Mouse (Mus musculus): Measurements from ENCODE around the gene Pik3r6. TPM values are rescaled to one million over a fixed set of nuclear protein-coding genes. Genes with fewer than 3 reads are reported as not detected.

Gene Pik3r6
- total RNA-seq, 4 experiments from 2014 or later: 0.58 to 1.2 (median 0.74) TPM

GRCm38 (mm10) chr11:68580566-68580965 lies 77.7 kb downstream of the Pik3r6 start:
- DNase-seq (ENCODE audit: low spot score in 2 of 2): no peak

- no peak for DNase-seq (ENCODE audit: low spot score in 2 of 2)
These were observed 80.4 kb downstream of the Pik3r6 start for GRCm38 (mm10) chr11:68583225-68583624.

GRCm38 (mm10) chr11:68583906-68584480 lies 81.2 kb downstream of the Pik3r6 start:
- DNase-seq (ENCODE audit: low spot score in 2 of 2): no peak

- DNase-seq (ENCODE audit: low spot score in 2 of 2): no peak
These were observed 83.1 kb downstream of the Pik3r6 start for GRCm38 (mm10) chr11:68585890-68586289.

- DNase-seq (ENCODE audit: low spot score in 2 of 2): no peak
These were observed 83.9 kb downstream of the Pik3r6 start, which contains the start of gene Ccdc42 for GRCm38 (mm10) chr11:68586721-68587120. Gene Ccdc42 (plus strand): TSS chr11:68587021.

- DNase-seq (ENCODE audit: low spot score in 2 of 2): peak; percentile 63 to 72
These were observed 86.4 kb downstream of the Pik3r6 start for GRCm38 (mm10) chr11:68589055-68589809.

- no peak for DNase-seq (ENCODE audit: low spot score in 2 of 2)
These were observed 88.9 kb downstream of the Pik3r6 start for GRCm38 (mm10) chr11:68591708-68592107.

GRCm38 (mm10) chr11:68593247-68593646 lies 90.4 kb downstream of the Pik3r6 start:
- DNase-seq (ENCODE audit: low spot score in 2 of 2): no peak

- no peak for DNase-seq (ENCODE audit: low spot score in 2 of 2)
These were observed 95.1 kb downstream of the Pik3r6 start for GRCm38 (mm10) chr11:68597912-68598311.

- no peak for DNase-seq (ENCODE audit: low spot score in 2 of 2)
These were observed 97.8 kb downstream of the Pik3r6 start for GRCm38 (mm10) chr11:68600551-68601021.

GRCm38 (mm10) chr11:68601486-68601991 lies 98.7 kb downstream of the Pik3r6 start:
- DNase-seq (ENCODE audit: low spot score in 2 of 2): no peak

Other genes with a start within 250 kb of the Pik3r6 start
- gene Ntn1, start 102.2 kb upstream of the Pik3r6 start, total RNA-seq (2022): 1 to 10 TPM; 2.7 to 6.6 (median 4.9) TPM
- under 1 TPM; 0.22 to 0.56 (median 0.43) TPM for gene Pik3r5, start 70.9 kb upstream of the Pik3r6 start, total RNA-seq (2022)
- gene Mfsd6l, start 53.2 kb downstream of the Pik3r6 start, total RNA-seq (2022): not detected
- gene Ccdc42, start 84.0 kb downstream of the Pik3r6 start, total RNA-seq (2022): not detected
- gene Myh10, start 188.5 kb downstream of the Pik3r6 start, total RNA-seq (2022): 10 to 100 TPM; 13.2 to 20.4 (median 15.8) TPM